Mouse (Mus musculus) cerebellum, postnatal 10 days (tissue): ENCODE measurements around the gene Brwd1.
"Not testable (repeated sequence)": the region's sequence is repeated elsewhere in the genome, so short reads cannot be mapped to it uniquely, and the experiment has no call there.

Source experiments
- DNase-seq, 2 experiments: peaks; one replicate each; pipeline ENCODE4 v3.0.0; 2021; ENCODE audit warnings: mixed read lengths in 2 of 2

The Brwd1 gene

GRCm38 (mm10) chr16:96080524-96080923 lies 1.8 kb downstream of the Brwd1 start:
- no peak for DNase-seq

GRCm38 (mm10) chr16:96068364-96068763 lies 14.0 kb downstream of the Brwd1 start:
- no peak for DNase-seq

DNA sequence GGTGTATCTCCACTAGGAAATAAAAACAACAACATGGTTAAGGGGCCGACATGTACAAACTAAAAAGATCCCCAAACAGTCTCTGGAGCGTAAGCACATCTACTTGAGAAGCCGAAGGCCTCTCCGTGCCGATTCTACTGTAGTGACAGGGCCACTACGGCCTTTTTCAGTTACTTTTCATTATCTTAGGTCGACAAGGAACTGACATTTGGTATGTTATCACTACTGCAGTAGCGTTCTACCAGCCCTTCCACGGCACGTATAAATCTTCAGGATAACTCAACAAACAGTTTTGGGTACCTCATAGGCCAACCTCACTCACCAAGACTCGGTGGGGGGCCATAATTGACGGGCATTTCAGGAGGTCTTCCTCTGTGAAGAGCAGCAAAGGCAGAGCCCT lies 16.2 kb downstream of the Brwd1 start:
- DNase-seq, result no peak

GRCm38 (mm10) chr16:96064649-96065048 lies 17.7 kb downstream of the Brwd1 start:
- no peak for DNase-seq

DNA sequence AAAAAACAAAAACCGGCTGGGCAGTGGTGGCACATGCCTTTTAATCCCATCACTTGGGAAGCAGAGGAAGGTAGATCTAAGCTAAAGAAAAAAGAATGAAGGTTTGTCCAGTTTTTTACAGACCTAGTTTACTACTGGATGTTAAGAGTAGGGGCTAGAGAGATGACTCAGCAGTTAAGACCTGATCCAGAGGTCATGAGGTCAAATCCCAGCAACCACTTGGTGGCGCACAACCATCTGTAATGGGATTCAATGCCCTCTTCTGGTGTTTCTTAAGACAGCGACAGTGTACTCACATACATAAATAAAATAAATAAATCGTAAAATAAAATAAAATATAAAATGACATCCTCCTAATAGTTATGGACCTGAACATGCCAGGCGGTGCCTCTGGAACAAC lies 38.2 kb downstream of the Brwd1 start:
- peak; percentile 57 to 64 for DNase-seq

- DNase-seq, result no peak
Measured at GRCm38 (mm10) chr16:96040691-96041090, 41.6 kb downstream of the Brwd1 start.

- no peak for DNase-seq
Measured at GRCm38 (mm10) chr16:96039538-96039937, 42.8 kb downstream of the Brwd1 start.

DNA sequence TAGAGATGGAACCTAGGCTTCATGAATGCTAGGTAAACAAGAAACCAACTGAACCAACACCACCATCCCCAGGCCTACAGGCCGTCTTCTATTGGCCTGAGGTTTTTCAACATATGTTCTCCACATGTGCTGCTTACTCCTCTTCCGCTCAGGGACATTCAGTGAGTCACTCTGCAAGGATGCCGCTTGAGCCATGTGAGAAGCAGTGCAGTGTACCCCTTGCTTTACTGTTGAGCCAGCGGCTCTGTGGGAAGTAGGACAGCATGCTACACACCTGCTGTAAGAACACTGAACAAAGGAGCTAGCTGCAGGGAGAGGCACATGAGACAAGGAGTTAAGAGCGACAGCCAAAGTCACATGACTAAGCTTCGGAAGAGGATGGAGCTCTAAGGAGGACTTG lies 47.9 kb downstream of the Brwd1 start:
- DNase-seq, result no peak

DNA sequence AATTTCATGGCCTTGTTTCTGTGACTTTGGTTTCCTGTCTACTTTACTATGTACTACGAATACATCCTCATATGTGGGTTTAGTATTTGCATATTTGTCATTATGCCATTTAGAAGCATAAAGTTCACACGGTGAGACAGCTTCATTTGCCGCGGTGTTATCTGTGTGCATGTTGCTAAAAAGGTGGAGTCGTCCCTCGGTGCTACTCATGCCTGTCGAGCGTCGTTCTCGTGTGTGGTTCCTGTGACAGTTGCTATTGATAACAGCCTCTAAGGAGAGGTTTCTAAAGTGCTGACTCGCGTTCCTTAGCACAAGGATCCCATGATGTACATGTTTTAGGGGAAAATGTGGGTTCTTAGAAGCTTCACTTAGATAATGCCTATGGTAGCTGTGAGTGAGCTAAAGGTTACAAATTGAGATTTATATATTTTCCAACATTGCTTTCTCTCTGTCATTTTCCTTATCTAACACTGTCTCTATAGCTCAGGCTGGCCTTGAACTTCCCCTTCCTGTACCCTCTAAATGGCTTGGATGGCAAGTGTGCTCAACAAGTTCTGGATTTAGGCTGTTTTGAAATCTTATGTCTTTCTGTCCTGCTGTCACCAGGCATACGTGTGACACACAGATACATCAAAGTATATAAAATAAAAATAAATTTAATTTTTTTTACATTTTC lies 49.8 kb downstream of the Brwd1 start:
- no peak for DNase-seq

GRCm38 (mm10) chr16:96030476-96031102 lies 51.7 kb downstream of the Brwd1 start:
- DNase-seq, result peak; percentile 33 to 40

DNA sequence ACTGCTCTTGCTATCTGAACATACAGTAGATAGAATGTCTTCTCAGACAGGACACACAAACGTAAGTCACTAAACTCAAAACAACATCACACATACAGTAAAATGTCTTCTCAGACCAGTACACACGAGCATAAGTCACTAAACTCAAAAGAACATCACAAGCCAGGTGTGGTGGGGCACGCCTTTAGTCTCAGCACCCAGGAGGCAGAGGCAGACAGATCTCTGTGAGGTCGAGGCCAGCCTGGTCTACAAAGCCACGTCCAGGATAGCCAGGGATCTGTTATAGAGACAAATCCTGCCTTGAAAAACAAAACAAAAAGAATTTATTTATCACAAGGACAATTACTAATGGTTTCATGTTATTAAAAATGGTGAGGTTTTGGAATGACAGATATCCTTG lies 56.1 kb downstream of the Brwd1 start:
- no peak for DNase-seq

GRCm38 (mm10) chr16:96025244-96025643 lies 57.1 kb downstream of the Brwd1 start:
- no peak for DNase-seq

DNA sequence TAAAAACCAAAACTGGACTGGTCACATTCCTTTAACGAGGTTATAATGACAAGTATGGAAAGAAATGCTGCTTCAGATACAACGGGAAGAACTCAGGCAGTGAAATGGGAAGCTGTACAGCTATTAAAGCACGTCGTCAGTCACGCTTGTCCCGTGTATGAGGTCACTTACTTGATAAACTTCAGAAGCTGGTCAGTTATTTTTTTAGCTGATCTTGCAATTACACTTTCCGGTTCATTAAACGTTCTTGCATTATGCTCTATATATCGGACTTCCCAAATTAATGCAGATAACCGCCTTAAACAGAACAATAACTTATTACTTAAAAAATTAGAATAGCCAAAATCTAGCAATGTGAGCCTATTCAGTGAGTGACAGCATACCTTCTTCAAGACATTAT lies 61.3 kb downstream of the Brwd1 start:
- no peak for DNase-seq

DNA sequence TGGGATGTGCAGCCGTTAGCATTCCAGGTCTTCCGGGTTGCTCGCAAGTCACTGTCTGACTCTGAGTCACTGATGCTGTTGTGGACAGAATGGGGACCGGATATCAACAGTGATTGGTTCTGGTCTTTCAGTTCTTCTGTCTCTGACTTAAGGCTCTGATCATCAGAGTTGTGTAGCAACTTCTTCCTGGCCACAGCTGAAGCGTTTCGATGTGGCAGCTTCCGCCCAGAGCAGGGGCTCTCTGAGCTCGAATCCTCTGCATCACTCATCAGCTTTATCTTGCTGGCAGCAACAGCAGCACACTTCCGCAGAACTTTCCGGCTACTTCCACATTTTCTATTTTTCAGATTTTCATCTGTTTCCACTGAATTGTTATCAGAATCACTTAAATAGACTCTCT lies 73.2 kb downstream of the Brwd1 start:
- not testable (repeated sequence) for DNase-seq

DNA sequence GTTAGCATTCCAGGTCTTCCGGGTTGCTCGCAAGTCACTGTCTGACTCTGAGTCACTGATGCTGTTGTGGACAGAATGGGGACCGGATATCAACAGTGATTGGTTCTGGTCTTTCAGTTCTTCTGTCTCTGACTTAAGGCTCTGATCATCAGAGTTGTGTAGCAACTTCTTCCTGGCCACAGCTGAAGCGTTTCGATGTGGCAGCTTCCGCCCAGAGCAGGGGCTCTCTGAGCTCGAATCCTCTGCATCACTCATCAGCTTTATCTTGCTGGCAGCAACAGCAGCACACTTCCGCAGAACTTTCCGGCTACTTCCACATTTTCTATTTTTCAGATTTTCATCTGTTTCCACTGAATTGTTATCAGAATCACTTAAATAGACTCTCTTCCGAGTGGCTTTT lies 78.0 kb downstream of the Brwd1 start:
- not testable (repeated sequence) for DNase-seq

DNA sequence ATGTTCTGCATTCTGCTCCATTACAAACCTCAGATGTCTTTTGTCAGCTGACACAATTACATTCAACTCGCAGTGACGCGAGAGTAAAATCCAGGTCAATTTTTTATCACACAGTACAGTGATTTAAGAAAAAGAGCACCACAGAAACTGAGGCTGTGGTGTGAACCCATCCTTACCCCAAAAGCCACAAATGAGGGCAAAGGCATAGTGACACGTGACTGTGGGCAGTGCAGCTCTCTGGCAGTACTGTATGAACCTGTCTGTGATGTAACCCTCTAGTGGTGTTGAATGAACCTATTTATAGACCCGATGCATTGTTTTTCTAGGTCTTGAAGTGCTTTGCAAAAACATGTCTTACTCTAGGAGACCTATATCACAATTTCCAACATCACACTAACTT lies 83.0 kb downstream of the Brwd1 start:
- DNase-seq, result no peak

- no peak for DNase-seq
Measured at GRCm38 (mm10) chr16:95996156-95996555, 86.2 kb downstream of the Brwd1 start.

DNA sequence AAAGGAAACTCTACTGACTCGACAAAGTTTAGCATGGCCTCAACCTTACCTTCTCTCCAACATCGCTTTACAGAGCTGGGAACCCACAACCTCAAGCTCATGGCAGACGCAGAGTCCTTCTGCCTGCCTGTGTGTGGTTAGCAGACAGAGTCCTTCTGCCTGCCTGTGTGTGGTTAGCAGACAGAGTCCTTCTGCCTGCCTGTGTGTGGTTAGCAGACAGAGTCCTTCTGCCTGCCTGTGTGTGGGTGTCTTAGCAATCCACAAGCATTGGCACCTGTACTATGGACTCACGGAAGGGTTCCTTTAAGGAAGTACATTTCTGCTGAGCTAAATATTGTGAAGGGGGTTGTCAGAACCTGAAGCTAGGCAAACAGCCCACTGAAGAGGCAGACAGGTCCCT lies 87.8 kb downstream of the Brwd1 start:
- not testable (repeated sequence) for DNase-seq

DNA sequence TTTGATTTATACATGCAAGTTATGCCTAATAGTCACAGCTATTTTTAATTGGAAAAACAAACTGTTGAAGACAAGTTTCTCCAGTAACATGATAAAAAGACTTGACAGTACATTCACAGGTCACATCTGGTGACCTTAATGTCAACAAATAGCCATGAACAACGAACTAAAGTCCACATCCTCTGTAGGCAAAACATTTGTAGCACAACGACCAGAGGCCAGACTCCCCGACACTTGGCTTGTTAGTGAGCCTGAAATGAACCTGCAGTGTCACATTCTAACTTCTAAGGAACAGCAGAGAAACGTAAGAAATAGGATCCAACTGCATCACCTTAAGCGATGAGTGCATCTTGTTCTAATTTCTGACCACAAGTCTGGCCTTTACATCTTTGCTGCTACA lies 89.7 kb downstream of the Brwd1 start:
- no peak for DNase-seq

GRCm38 (mm10) chr16:95991122-95991900 lies 91.0 kb downstream of the Brwd1 start:
- DNase-seq, result peak; percentile 32 to 34

GRCm38 (mm10) chr16:95990462-95991121 lies 91.7 kb downstream of the Brwd1 start, which contains the start of gene Psmg1:
Gene Psmg1 (minus strand): TSS chr16:95990960.
- DNase-seq, result peak; percentile 100

DNA sequence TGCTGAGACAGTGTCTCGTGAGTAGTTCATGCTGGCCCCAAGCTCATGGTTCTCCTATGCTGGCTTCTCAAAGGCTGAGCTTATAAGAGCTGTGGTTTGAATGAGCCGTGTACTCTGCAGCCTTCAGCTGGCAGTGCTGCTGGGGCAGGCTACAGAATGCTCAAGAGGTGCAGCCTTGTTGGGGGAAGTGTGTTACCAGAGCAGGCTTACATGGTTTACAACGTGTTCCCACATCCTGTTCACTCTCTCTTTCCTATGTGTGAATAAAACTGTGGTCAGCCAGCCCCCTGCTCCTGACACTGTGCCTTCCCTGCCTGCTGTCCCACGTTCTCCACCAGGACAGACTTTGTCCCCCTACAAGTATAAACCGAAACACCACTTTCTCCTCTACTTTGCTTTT lies 97.4 kb downstream of the Brwd1 start:
- no peak for DNase-seq

- DNase-seq, result peak; percentile 43 to 46
Measured at GRCm38 (mm10) chr16:95983601-95984000, 98.7 kb downstream of the Brwd1 start.
